Mouse (Mus musculus) lung, adult 2 months (tissue): ENCODE data around the gene Pcsk5.

ENCODE experiments used
- CTCF ChIP-seq: fragments of 200-500 bp; IDR thresholded peaks from 2 replicates; pipeline ENCODE4 v1.5.1; 2011; ENCODE audit warnings: mild to moderate bottlenecking, low read length, control low read depth; ENCODE audit not compliant: insufficient read depth
- POLR2A ChIP-seq: fragments of 200-500 bp; IDR thresholded peaks from 2 replicates; pipeline ENCODE4 v1.6.1; 2011; ENCODE audit warnings: low read depth, mild to moderate bottlenecking, control low read depth, low read length, borderline replicate concordance; ENCODE audit errors: extremely low read depth

DNA sequence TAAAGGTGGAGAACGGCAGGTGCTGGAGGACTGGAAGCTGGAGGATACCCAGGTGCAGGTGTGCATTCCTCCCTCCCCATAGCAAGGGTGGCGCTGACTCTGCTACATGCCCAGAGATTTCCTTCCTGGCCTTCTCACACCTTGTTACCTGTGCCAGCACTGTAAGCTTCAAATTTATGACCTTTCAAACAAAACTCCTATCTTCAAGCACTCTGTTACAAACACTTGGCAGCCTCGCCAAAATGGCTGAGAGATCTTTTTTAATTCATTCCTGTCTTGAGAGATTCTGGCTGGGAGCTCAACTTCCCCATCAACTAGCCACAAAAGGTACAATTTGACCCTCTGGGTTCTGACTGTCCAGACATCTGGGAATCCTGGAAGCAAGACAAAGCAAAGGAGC, 50.7 kb downstream of the Pcsk5 start:
- TF ChIP-seq POLR2A (no peak), CTCF (no peak)
